Mouse (Mus musculus): ENCODE results near the gene Suz12. TPM values are rescaled to one million over a fixed set of nuclear protein-coding genes. Genes with fewer than 3 reads are reported as not detected.
"Not testable (repeated sequence)": the region's sequence is repeated elsewhere in the genome, so short reads cannot be mapped to it uniquely, and the experiment has no call there.

Suz12 gene
- polyA plus RNA-seq, 1 experiment from 2014 or later = 13.7 TPM

GRCm38 (mm10) chr11:79967752-79968151 lies 25.2 kb upstream of the Suz12 start:
- no peak overlapping the region for H3K9ac ChIP-seq (replicated peaks; ENCODE audit: low read length)
- H3K4me3 ChIP-seq (ENCODE audit: low read length) = no peak overlapping the region
- H3K36me3 ChIP-seq (ENCODE audit: insufficient read depth, low read length) = no peaks in the 10 kb centered on the region
- no peak for ATAC-seq (ENCODE audit: low FRiP score, low TSS enrichment)
- no peak overlapping the region for H3K4me2 ChIP-seq (replicated peaks; ENCODE audit: low read depth, low read length)
- no peak overlapping the region for H3K27ac ChIP-seq (ENCODE audit: low read length)
- H3K27me3 ChIP-seq (ENCODE audit: insufficient read depth, low read length) = peaks cover 4% of the 10 kb centered on the region; the same call in 1 of the 2 replicates
- 0 out of 2 replicates have a peak, but pooled peaks cover 6% of the 10 kb centered on the region for H3K4me1 ChIP-seq (ENCODE audit: insufficient read depth, low read length)
- H3K9me3 ChIP-seq (ENCODE audit: low read length) = no peaks in the 10 kb centered on the region
- WGBS = 61% methylated on average over 10 of the region's 10 CpGs

DNA sequence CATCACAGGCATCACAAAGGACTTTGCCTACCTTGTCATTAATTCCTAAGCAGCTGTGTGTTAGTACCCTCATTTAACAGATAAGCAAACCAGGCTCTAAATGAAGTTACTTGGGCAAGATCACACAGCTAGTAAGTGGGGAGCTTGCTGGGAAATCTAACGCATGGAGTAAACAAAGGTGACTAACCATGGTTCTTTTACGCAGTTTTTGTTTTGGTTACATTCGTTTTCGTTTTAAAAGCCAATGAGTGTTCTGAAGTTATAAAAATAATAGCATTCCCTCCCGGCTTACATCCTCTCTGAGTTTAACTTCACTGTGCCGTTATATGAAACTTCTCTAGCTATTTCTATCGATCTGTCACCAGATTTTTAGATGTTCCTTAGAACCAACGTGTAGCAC lies 19.8 kb upstream of the Suz12 start:
- no peak overlapping the region for H3K27ac ChIP-seq (ENCODE audit: low read length)
- peaks cover 30% of the 10 kb centered on the region for H3K27me3 ChIP-seq (ENCODE audit: insufficient read depth, low read length)
- 12% methylated on average over 8 of the region's 8 CpGs for WGBS
- H3K4me1 ChIP-seq (ENCODE audit: insufficient read depth, low read length) = peaks cover 13% of the 10 kb centered on the region
- H3K9me3 ChIP-seq (ENCODE audit: low read length) = no peaks in the 10 kb centered on the region
- H3K4me3 ChIP-seq (ENCODE audit: low read length) = peak overlapping the region; percentile 56
- no peaks in the 10 kb centered on the region for H3K36me3 ChIP-seq (ENCODE audit: insufficient read depth, low read length)
- no peak for ATAC-seq (ENCODE audit: low FRiP score, low TSS enrichment)
- H3K9ac ChIP-seq (replicated peaks; ENCODE audit: low read length) = no peak overlapping the region
- H3K4me2 ChIP-seq (replicated peaks; ENCODE audit: low read depth, low read length) = peak overlapping the region; percentile 86

DNA sequence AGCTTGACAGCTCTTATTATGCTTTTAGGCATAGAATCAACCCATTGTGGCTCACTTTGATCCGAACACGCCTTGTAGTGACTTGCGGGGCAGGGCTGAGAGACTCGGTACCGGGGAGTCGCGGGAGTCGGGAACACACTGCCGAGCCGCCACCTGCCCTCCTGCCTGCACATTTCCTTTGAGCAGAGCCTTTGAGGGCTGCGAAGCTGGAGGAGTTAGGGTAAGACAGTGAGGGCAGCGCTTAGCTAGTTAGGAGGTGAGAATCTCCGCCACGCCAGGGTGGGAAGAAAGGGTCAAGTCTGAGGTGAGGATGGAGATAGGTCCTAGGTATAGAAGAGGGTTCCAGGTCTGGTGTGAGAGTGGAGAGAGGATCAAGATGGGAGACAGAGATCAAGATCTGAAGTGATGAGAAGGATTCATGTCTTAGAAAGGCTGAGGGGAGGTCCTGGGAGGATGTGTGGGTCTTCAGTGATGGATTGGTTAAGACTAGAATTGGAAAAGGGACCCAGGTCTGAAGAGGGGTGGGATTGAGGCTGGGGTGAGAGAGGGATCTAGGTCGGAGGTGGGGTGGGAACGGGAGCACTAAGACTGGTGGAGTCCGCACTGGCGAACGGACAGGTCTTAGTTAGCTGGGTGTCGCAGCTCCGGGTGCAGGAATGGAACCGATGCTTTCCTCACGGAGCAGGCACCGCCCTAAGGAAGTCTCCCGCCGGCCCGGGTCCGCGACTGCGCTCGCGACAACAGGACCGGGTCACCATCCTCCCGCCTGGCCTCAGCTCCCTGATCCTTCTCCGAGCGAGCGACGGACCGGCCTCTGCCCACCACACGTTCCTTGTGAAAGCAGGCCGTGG lies 19.1 kb upstream of the Suz12 start:
- no peaks in the 10 kb centered on the region for H3K36me3 ChIP-seq (ENCODE audit: insufficient read depth, low read length)
- peak overlapping the region; percentile 86 for H3K4me2 ChIP-seq (replicated peaks; ENCODE audit: low read depth, low read length)
- H3K9me3 ChIP-seq (ENCODE audit: low read length) = no peaks in the 10 kb centered on the region
- H3K9ac ChIP-seq (replicated peaks; ENCODE audit: low read length) = peak overlapping the region; percentile 65
- H3K4me1 ChIP-seq (ENCODE audit: insufficient read depth, low read length) = peaks cover 13% of the 10 kb centered on the region
- H3K27me3 ChIP-seq (ENCODE audit: insufficient read depth, low read length) = peaks cover 30% of the 10 kb centered on the region
- under 1% methylated on average over 41 of the region's 41 CpGs for WGBS
- no peak overlapping the region for H3K27ac ChIP-seq (ENCODE audit: low read length)
- peak; percentile 61 for ATAC-seq (ENCODE audit: low FRiP score, low TSS enrichment)
- H3K4me3 ChIP-seq (ENCODE audit: low read length) = peak overlapping the region; percentile 56

DNA sequence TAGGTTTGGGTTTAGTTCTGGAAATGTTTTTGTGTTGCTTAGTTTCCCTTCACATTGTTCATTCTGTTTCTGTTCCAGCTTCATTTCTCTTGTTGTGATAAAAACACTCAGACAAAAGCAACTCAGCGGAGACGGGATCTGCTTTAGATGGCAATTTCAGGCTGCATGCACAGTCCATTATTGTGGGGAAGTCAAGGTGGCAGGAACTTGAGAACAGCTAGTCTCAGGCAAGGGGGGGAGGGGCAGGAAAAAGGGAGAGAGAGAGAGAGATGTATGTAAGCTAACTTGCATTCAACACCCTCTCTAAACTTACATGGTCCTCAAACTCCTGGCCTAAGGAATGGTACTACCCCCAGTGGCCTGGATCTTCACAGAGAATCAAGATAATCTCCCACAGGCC lies 17.5 kb upstream of the Suz12 start:
- H3K27ac ChIP-seq (ENCODE audit: low read length) = no peak overlapping the region
- ATAC-seq (ENCODE audit: low FRiP score, low TSS enrichment) = no peak
- H3K4me3 ChIP-seq (ENCODE audit: low read length) = no peak overlapping the region
- WGBS = 72% methylated on average over 2 of the region's 2 CpGs
- no peak overlapping the region for H3K9ac ChIP-seq (replicated peaks; ENCODE audit: low read length)
- no peaks in the 10 kb centered on the region for H3K36me3 ChIP-seq (ENCODE audit: insufficient read depth, low read length)
- H3K4me2 ChIP-seq (replicated peaks; ENCODE audit: low read depth, low read length) = no peak overlapping the region
- no peaks in the 10 kb centered on the region for H3K9me3 ChIP-seq (ENCODE audit: low read length)
- H3K4me1 ChIP-seq (ENCODE audit: insufficient read depth, low read length) = peaks cover 13% of the 10 kb centered on the region
- H3K27me3 ChIP-seq (ENCODE audit: insufficient read depth, low read length) = peaks cover 30% of the 10 kb centered on the region

- no peak for ATAC-seq (ENCODE audit: low FRiP score, low TSS enrichment)
- Histone ChIP-seq H3K4me2 (replicated peaks; ENCODE audit: low read depth, low read length) (no peak overlapping the region), H3K36me3 (ENCODE audit: insufficient read depth, low read length) (no peaks in the 10 kb centered on the region), H3K9ac (replicated peaks; ENCODE audit: low read length) (no peak overlapping the region), H3K27ac (ENCODE audit: low read length) (no peak overlapping the region), H3K9me3 (ENCODE audit: low read length) (no peaks in the 10 kb centered on the region), H3K4me1 (ENCODE audit: insufficient read depth, low read length) (peaks cover 13% of the 10 kb centered on the region), H3K27me3 (ENCODE audit: insufficient read depth, low read length) (peaks cover 30% of the 10 kb centered on the region), H3K4me3 (ENCODE audit: low read length) (no peak overlapping the region)
- WGBS = 94% methylated on average over 1 of the region's 1 CpGs
Measured at GRCm38 (mm10) chr11:79976222-79976621, 16.7 kb upstream of the Suz12 start.

DNA sequence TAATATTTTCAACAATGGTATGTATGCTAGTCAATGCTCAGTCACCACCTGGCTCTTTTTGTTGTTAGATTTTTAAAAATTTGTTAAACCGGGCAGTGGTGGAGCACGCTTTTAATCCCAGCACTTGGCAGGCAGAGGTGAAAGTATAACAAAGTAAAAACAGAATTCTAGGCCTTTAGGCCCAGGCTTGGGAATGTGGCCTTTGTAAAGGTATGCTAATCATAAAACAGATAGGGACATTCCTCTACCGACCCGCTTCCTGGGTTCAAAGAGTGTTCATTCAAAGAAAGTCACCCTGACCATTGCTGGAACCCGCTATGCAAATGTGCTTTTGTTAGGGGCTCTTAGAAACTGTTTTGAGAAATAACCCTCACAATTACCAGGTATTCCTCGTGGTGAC lies 16.3 kb upstream of the Suz12 start:
- H3K27ac ChIP-seq (ENCODE audit: low read length); ATAC-seq (ENCODE audit: low FRiP score, low TSS enrichment); H3K4me3 ChIP-seq (ENCODE audit: low read length); H3K9ac ChIP-seq (replicated peaks; ENCODE audit: low read length); H3K36me3 ChIP-seq (ENCODE audit: insufficient read depth, low read length); H3K4me2 ChIP-seq (replicated peaks; ENCODE audit: low read depth, low read length); H3K9me3 ChIP-seq (ENCODE audit: low read length): not testable (repeated sequence)
- 78% methylated on average over 6 of the region's 6 CpGs for WGBS
- Histone ChIP-seq H3K27me3 (ENCODE audit: insufficient read depth, low read length) (peaks cover 30% of the 10 kb centered on the region), H3K4me1 (ENCODE audit: insufficient read depth, low read length) (peaks cover 13% of the 10 kb centered on the region)

- H3K27ac ChIP-seq (ENCODE audit: low read length); ATAC-seq (ENCODE audit: low FRiP score, low TSS enrichment); H3K4me3 ChIP-seq (ENCODE audit: low read length); H3K9ac ChIP-seq (replicated peaks; ENCODE audit: low read length); H3K9me3 ChIP-seq (ENCODE audit: low read length); H3K4me2 ChIP-seq (replicated peaks; ENCODE audit: low read depth, low read length); H3K36me3 ChIP-seq (ENCODE audit: insufficient read depth, low read length): not testable (repeated sequence)
- Histone ChIP-seq H3K27me3 (ENCODE audit: insufficient read depth, low read length) (peaks cover 30% of the 10 kb centered on the region), H3K4me1 (ENCODE audit: insufficient read depth, low read length) (peaks cover 13% of the 10 kb centered on the region)
- WGBS = 93% methylated on average over 14 of the region's 14 CpGs
Measured at GRCm38 (mm10) chr11:79977061-79977460, 15.8 kb upstream of the Suz12 start.

DNA sequence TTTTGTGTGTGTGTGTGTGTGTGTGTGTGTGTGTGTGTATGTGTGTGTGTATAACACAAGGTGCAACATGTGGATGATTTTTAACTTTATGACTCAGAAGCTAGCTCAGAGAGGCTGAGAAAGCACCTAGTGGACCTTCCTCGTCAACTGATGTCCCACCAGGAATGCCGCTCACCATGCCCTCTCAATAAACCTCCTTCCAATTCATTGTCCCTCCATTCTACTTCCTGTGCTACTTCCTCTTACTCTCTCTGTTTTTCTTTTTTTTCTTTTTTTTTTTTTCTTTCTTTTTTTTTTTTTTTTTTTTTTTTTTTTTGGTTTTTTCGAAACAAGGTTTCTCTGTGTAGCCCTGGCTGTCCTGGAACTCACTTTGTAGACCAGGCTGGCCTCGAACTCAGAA lies 15.2 kb upstream of the Suz12 start:
- H3K4me3 ChIP-seq (ENCODE audit: low read length); H3K4me2 ChIP-seq (replicated peaks; ENCODE audit: low read depth, low read length); H3K27ac ChIP-seq (ENCODE audit: low read length); H3K9me3 ChIP-seq (ENCODE audit: low read length); H3K36me3 ChIP-seq (ENCODE audit: insufficient read depth, low read length); H3K9ac ChIP-seq (replicated peaks; ENCODE audit: low read length); ATAC-seq (ENCODE audit: low FRiP score, low TSS enrichment): not testable (repeated sequence)
- Histone ChIP-seq H3K4me1 (ENCODE audit: insufficient read depth, low read length) (peaks cover 13% of the 10 kb centered on the region), H3K27me3 (ENCODE audit: insufficient read depth, low read length) (peaks cover 25% of the 10 kb centered on the region)
- 89% methylated on average over 4 of the region's 4 CpGs for WGBS

DNA sequence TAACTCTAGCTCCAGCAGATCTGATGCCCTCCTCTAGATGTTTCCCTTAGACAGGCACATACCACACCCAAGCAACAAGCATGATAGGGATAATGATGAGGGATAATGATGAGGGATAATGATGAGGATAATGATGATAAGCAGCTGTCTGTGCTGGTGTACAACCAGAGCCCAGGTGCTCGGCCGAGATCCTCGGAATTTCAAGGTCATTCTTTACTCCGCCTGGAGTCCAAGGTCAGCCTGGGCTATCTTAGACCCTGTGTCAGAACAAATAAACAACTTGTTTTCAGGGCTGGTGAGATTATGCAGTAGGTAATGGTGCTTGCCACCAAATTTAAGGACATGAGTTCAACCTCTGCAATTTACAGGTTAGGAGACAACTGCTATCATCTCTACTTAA lies 6.0 kb upstream of the Suz12 start:
- ATAC-seq (ENCODE audit: low FRiP score, low TSS enrichment) = no peak
- no peak overlapping the region for H3K4me3 ChIP-seq (ENCODE audit: low read length)
- H3K9me3 ChIP-seq (ENCODE audit: low read length) = no peaks in the 10 kb centered on the region
- 88% methylated on average over 4 of the region's 4 CpGs for WGBS
- H3K27me3 ChIP-seq (ENCODE audit: insufficient read depth, low read length) = no peaks in the 10 kb centered on the region
- no peaks in the 10 kb centered on the region for H3K4me1 ChIP-seq (ENCODE audit: insufficient read depth, low read length)
- no peak overlapping the region for H3K27ac ChIP-seq (ENCODE audit: low read length)
- H3K4me2 ChIP-seq (replicated peaks; ENCODE audit: low read depth, low read length) = no peak overlapping the region
- no peaks in the 10 kb centered on the region for H3K36me3 ChIP-seq (ENCODE audit: insufficient read depth, low read length)
- no peak overlapping the region for H3K9ac ChIP-seq (replicated peaks; ENCODE audit: low read length)

DNA sequence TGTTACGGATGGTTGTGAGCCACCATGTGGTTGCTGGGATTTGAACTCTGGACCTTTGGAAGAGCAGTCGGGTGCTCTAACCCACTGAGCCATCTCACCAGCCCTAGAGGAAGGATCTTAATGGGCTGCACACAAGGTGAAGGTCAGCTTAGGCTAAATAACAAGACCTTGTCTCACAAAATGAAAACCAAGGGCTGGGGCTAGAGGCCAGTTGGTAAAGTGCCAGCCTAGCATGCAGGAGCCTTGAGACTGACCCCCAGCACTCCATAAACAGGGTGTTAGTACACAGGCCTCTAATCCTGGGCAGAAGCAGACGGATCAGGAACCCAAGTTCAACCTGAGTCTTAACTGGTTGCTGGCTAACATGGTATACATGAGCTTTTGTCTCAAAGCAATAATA lies 5.0 kb upstream of the Suz12 start:
- Histone ChIP-seq H3K9me3 (ENCODE audit: low read length) (no peaks in the 10 kb centered on the region), H3K4me2 (replicated peaks; ENCODE audit: low read depth, low read length) (no peak overlapping the region), H3K4me1 (ENCODE audit: insufficient read depth, low read length) (peaks cover 5% of the 10 kb centered on the region; the same call in 1 of the 2 replicates), H3K9ac (replicated peaks; ENCODE audit: low read length) (no peak overlapping the region), H3K36me3 (ENCODE audit: insufficient read depth, low read length) (no peaks in the 10 kb centered on the region), H3K27ac (ENCODE audit: low read length) (no peak overlapping the region), H3K27me3 (ENCODE audit: insufficient read depth, low read length) (no peaks in the 10 kb centered on the region), H3K4me3 (ENCODE audit: low read length) (no peak overlapping the region)
- 78% methylated on average over 3 of the region's 3 CpGs for WGBS
- ATAC-seq (ENCODE audit: low FRiP score, low TSS enrichment) = no peak

Data from kidney, embryonic 16.5 days (tissue).